Mouse (Mus musculus) MEL (cell line): ENCODE measurements around the gene Chst8. TPM values are rescaled to one million over a fixed set of nuclear protein-coding genes. Genes with fewer than 3 reads are reported as not detected.

Source experiments
- DNase-seq: peaks from one replicate; pipeline ENCODE4 v3.0.0; 2011; ENCODE audit warnings: low read depth, low spot score
- H3K27ac ChIP-seq: 2 replicates; pipeline ENCODE4 v1.5.1; 2012; ENCODE audit warnings: low read depth, mild to moderate bottlenecking, control low read depth, low read length, moderate library complexity; ENCODE audit not compliant: control insufficient read depth
- H3K27me3 ChIP-seq, 2 experiments: fragments of 150-350 bp in 1 of 2; sonication (generic) in 1 of 2; 2 replicates each; pipeline ENCODE4 v1.6.1; 2012; ENCODE audit warnings: low read length in 2 of 2, mild to moderate bottlenecking in 2 of 2, improper control_type of control experiment in 1 of 2, moderate library complexity in 1 of 2; ENCODE audit not compliant: insufficient read depth in 2 of 2, control insufficient read depth in 1 of 2
- H3K36me3 ChIP-seq, 2 experiments: 2 replicates each; pipeline ENCODE4 v1.6.1; 2012 to 2014; ENCODE audit warnings: low read length in 2 of 2, improper control_type of control experiment in 1 of 2, inconsistent platforms in 1 of 2, mild to moderate bottlenecking in 1 of 2; ENCODE audit not compliant: insufficient read depth in 2 of 2, control insufficient read depth in 1 of 2
- H3K4me1 ChIP-seq, 2 experiments: fragments of 150-350 bp in 1 of 2; sonication (generic) in 1 of 2; 2 replicates each; pipeline ENCODE4 v1.6.1; 2012; ENCODE audit warnings: low read length in 2 of 2, improper control_type of control experiment in 1 of 2, mild to moderate bottlenecking in 1 of 2; ENCODE audit not compliant: insufficient read depth in 2 of 2, control insufficient read depth in 1 of 2
- H3K4me3 ChIP-seq, 2 experiments: fragments of 150-350 bp in 1 of 2; sonication (generic) in 1 of 2; 2 replicates each; pipeline ENCODE4 v1.5.1; 2012; ENCODE audit warnings: low read depth in 2 of 2, low read length in 2 of 2, mild to moderate bottlenecking in 2 of 2, moderate library complexity in 2 of 2, control low read depth in 1 of 2, improper control_type of control experiment in 1 of 2; ENCODE audit not compliant: control insufficient read depth in 1 of 2, insufficient read depth in 1 of 2
- H3K79me2 ChIP-seq: 2 replicates; pipeline ENCODE4 v1.6.1; 2012; ENCODE audit warnings: mild to moderate bottlenecking, low read length, moderate library complexity; ENCODE audit not compliant: control insufficient read depth, poor library complexity, insufficient read depth
- H3K9ac ChIP-seq: 2 replicates; pipeline ENCODE4 v1.6.1; 2012; ENCODE audit warnings: low read depth, mild to moderate bottlenecking, control low read depth, low read length, moderate library complexity; ENCODE audit not compliant: control insufficient read depth, poor library complexity, severe bottlenecking
- H3K9me3 ChIP-seq: fragments of 150-350 bp; sonication (generic); replicated peaks from 2 replicates; pipeline ENCODE4 v1.6.1; 2012; ENCODE audit warnings: mild to moderate bottlenecking, low read length, improper control_type of control experiment, moderate library complexity; ENCODE audit not compliant: insufficient read depth
- BHLHE40 ChIP-seq: IDR thresholded peaks from 2 replicates; pipeline ENCODE4 v1.6.1; 2012; ENCODE audit warnings: low read depth, mild to moderate bottlenecking, inconsistent platforms, low read length, improper control_type of control experiment, borderline replicate concordance
- CHD1 ChIP-seq: IDR thresholded peaks from 2 replicates; pipeline ENCODE4 v1.6.1; 2012; ENCODE audit warnings: low read depth, mild to moderate bottlenecking, inconsistent platforms, low read length, improper control_type of control experiment
- ELF1 ChIP-seq: IDR thresholded peaks from 2 replicates; pipeline ENCODE4 v1.6.1; 2014; ENCODE audit warnings: low read depth, mild to moderate bottlenecking, inconsistent platforms, low read length, improper control_type of control experiment, moderate library complexity
- ETS1 ChIP-seq: IDR thresholded peaks from 2 replicates; pipeline ENCODE4 v1.6.1; 2012; ENCODE audit warnings: low read depth, mild to moderate bottlenecking, inconsistent platforms, low read length, improper control_type of control experiment, moderate library complexity
- GATA1 ChIP-seq: IDR thresholded peaks from 2 replicates; pipeline ENCODE4 v1.6.1; 2011; ENCODE audit warnings: low read depth, low read length, improper control_type of control experiment
- HCFC1 ChIP-seq: IDR thresholded peaks from 2 replicates; pipeline ENCODE4 v1.6.1; 2012; ENCODE audit warnings: low read depth, mild to moderate bottlenecking, inconsistent platforms, low read length, improper control_type of control experiment, moderate library complexity
- KAT2A ChIP-seq: conservative IDR thresholded peaks from 2 replicates; pipeline ENCODE4 v1.6.1; 2012; ENCODE audit warnings: low read depth, low read length, improper control_type of control experiment, inconsistent platforms
- MAZ ChIP-seq: IDR thresholded peaks from 2 replicates; pipeline ENCODE4 v1.6.1; 2012; ENCODE audit warnings: low read depth, mild to moderate bottlenecking, inconsistent platforms, low read length, improper control_type of control experiment
- MYB ChIP-seq: IDR thresholded peaks from 2 replicates; pipeline ENCODE4 v1.6.1; 2011; ENCODE audit warnings: mild to moderate bottlenecking, low read depth, low read length, improper control_type of control experiment
- MYC ChIP-seq: IDR thresholded peaks from 2 replicates; pipeline ENCODE4 v1.6.1; 2011; ENCODE audit warnings: low read depth, mild to moderate bottlenecking, low read length, improper control_type of control experiment, moderate library complexity
- NELFE ChIP-seq: IDR thresholded peaks from 2 replicates; pipeline ENCODE4 v1.6.1; 2011; ENCODE audit warnings: low read depth, low read length, improper control_type of control experiment
- NRF1 ChIP-seq: IDR thresholded peaks from 2 replicates; pipeline ENCODE4 v1.6.1; 2014; ENCODE audit warnings: low read depth, mild to moderate bottlenecking, inconsistent platforms, low read length, improper control_type of control experiment, moderate library complexity; ENCODE audit not compliant: poor library complexity, insufficient read depth, severe bottlenecking
- POLR2AphosphoS2 ChIP-seq: IDR thresholded peaks from 2 replicates; pipeline ENCODE4 v1.6.1; 2011; ENCODE audit warnings: low read length, improper control_type of control experiment
- POLR2AphosphoS5 ChIP-seq: IDR thresholded peaks from 2 replicates; pipeline ENCODE4 v1.6.1; 2012; ENCODE audit warnings: low read depth, borderline replicate concordance, mild to moderate bottlenecking, inconsistent platforms, low read length, moderate library complexity, mixed read lengths
- RAD21 ChIP-seq: IDR thresholded peaks from 2 replicates; pipeline ENCODE4 v1.6.1; 2011; ENCODE audit warnings: mild to moderate bottlenecking, low read depth, low read length, improper control_type of control experiment
- RCOR1 ChIP-seq: IDR thresholded peaks from 2 replicates; pipeline ENCODE4 v1.6.1; 2012; ENCODE audit warnings: low read depth, mild to moderate bottlenecking, inconsistent platforms, low read length, improper control_type of control experiment
- SMC3 ChIP-seq: IDR thresholded peaks from 2 replicates; pipeline ENCODE4 v1.6.1; 2011; ENCODE audit warnings: low read depth, low read length, improper control_type of control experiment
- UBTF ChIP-seq: IDR thresholded peaks from 2 replicates; pipeline ENCODE4 v1.6.1; 2012; ENCODE audit warnings: low read depth, mild to moderate bottlenecking, inconsistent platforms, low read length, improper control_type of control experiment, moderate library complexity, borderline replicate concordance; ENCODE audit not compliant: insufficient read depth
- USF2 ChIP-seq, 2 experiments: IDR thresholded peaks; 2 replicates each; pipeline ENCODE4 v1.6.1; 2011 to 2012; ENCODE audit warnings: improper control_type of control experiment in 2 of 2, low read length in 2 of 2, borderline replicate concordance in 1 of 2, inconsistent platforms in 1 of 2, low read depth in 1 of 2, mild to moderate bottlenecking in 1 of 2; ENCODE audit not compliant: insufficient read depth in 1 of 2
- ZC3H11A ChIP-seq: IDR thresholded peaks from 2 replicates; pipeline ENCODE4 v1.6.1; 2012; ENCODE audit warnings: low read depth, mild to moderate bottlenecking, inconsistent platforms, low read length, improper control_type of control experiment
- polyA plus RNA-seq, 2 experiments: library from polyadenylated mRNA; stranded (reverse) in 1 of 2; unstranded in 1 of 2; fragments of >175 nt in 1 of 2; fragments of >200 nt in 1 of 2; gene quantifications; 2 replicates each; pipeline versions ENCODE4 v1.2.1 to v1.2.4; 2012; ENCODE audit warnings: low replicate concordance in 2 of 2, low read depth in 1 of 2; ENCODE audit not compliant: insufficient read length in 2 of 2, insufficient read depth in 1 of 2, missing spikeins in 1 of 2
- total RNA-seq: library from RNA; depleted of rRNA; stranded (reverse); fragments of 300-350 nt; gene quantifications from 2 replicates; pipeline ENCODE4 v1.2.3, GENCODE M21; 2012

Chst8 gene
- total and polyA plus RNA-seq, 3 experiments, result not detected

DNA sequence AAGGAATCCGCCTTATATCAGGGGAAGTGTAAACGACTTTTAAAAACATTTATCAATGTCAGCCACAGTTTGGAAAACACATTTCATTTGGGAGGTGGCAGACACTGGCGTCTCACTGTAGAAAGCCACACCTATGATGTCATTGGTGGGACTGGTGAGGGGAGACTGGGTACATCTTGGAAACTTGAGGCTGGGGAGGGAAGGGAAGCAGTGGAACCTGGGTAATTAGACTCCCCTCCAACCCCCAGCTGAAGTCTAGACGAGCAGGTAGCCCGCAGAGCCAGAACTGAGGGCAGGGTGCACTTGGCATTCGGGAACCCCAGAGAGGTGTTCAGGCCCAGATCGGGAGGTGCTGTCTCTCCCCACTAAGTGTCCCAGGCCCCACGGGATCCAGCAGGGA is 90.4 kb downstream of the Chst8 start:
- no peak for DNase-seq
- H3K9ac ChIP-seq, result no peak overlapping the region
- TF ChIP-seq USF2 (IDR thresholded peaks at IDR 0.05; ENCODE audit: borderline replicate concordance in 1 of 2, insufficient read depth in 1 of 2, low read depth in 1 of 2, low read length in 2 of 2) (no peak), HCFC1 (no peak), BHLHE40 (no peak), ELF1 (no peak), NRF1 (no peak), KAT2A (no peak), SMC3 (no peak), MYC (no peak), CHD1 (no peak), RAD21 (no peak), POLR2AphosphoS2 (no peak), UBTF (no peak)
- TF ChIP-seq, all 39 proteins: peak for 0
- Histone ChIP-seq H3K4me1 (no peaks in the 10 kb centered on the region), H3K4me3 (no peak overlapping the region), H3K36me3 (no peaks in the 10 kb centered on the region), H3K27me3 (no peaks in the 10 kb centered on the region), H3K27ac (no peak overlapping the region), H3K9me3 (no peaks in the 10 kb centered on the region), H3K79me2 (no peaks in the 10 kb centered on the region)

DNA sequence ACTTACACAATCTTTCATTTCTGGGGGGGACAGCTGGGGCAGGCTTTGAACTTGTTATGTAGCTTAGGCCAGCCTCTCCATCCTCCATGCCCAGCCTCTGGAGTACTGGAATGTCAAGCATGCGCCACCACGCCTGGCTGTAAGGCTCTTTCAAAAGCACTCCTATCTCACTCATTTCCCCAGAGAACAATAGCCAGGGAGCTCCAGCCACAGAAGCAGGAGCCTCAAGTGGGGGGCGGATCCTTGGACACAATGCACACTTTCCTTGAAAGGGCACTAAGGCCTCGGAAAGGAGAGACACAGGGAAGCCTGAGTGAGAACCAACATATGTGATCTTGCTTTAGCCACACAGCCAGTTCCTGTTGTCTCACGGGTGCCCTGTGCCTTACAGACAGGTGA is 90.9 kb downstream of the Chst8 start:
- no peak overlapping the region for H3K27ac ChIP-seq

GRCm38 (mm10) chr7:34720882-34721649 is 91.4 kb downstream of the Chst8 start:
- Histone ChIP-seq H3K9me3 (no peaks in the 10 kb centered on the region), H3K4me1 (no peaks in the 10 kb centered on the region), H3K27ac (no peak overlapping the region), H3K36me3 (no peaks in the 10 kb centered on the region), H3K79me2 (no peaks in the 10 kb centered on the region), H3K27me3 (no peaks in the 10 kb centered on the region), H3K4me3 (no peak overlapping the region), H3K9ac (no peak overlapping the region)
- no peak for DNase-seq
- TF ChIP-seq NELFE, result no peak
- TF ChIP-seq NRF1, result no peak
- TF ChIP-seq POLR2AphosphoS5, result no peak
- TF ChIP-seq GATA1, result no peak
- TF ChIP-seq ZC3H11A, result no peak
- no peak for TF ChIP-seq MYB
- TF ChIP-seq MAZ, result no peak
- TF ChIP-seq, all 39 proteins: peak for 0

More for the DNA sequence above, 90.9 kb downstream of the Chst8 start:
- no peaks in the 10 kb centered on the region for H3K36me3 ChIP-seq
- DNase-seq, result no peak
- TF ChIP-seq ETS1, result no peak
- no peak for TF ChIP-seq RCOR1
- TF ChIP-seq, all 39 proteins: peak for 0
- no peaks in the 10 kb centered on the region for H3K79me2 ChIP-seq
- H3K4me1 ChIP-seq, result no peaks in the 10 kb centered on the region
- no peak overlapping the region for H3K4me3 ChIP-seq
- no peak overlapping the region for H3K9ac ChIP-seq
- H3K27me3 ChIP-seq, result no peaks in the 10 kb centered on the region
- no peaks in the 10 kb centered on the region for H3K9me3 ChIP-seq
